Mouse (Mus musculus): ENCODE measurements around the gene Ugt1a2. TPM values are rescaled to one million over a fixed set of nuclear protein-coding genes. Genes with fewer than 3 reads are reported as not detected.

The Ugt1a2 gene
- total and polyA plus RNA-seq, 2 experiments from 2014 or later, result not detected

DNA sequence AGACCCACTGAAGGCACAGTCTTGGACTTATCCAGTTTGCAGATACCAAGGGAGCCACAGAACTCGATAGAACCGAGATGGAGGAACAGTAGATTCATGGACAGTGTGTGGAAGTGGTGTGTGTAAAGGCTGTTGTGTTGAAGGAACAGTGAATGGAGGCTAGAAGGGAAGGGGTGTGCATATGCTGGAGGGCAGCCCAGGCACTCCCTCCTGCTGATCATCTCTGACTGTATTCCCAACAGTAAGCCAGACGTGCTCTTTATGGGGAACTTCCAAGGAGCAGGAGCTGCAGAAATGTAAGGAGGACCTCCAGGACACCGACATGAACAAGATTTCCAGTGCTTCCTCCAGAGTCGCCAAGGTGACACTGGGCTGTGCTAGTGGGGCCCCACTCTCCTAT, 49.6 kb downstream of the Ugt1a2 start:
- no peak overlapping the region for H3K4me3 ChIP-seq (ENCODE audit: low read depth, low read length)
- DNase-seq (no peak), ATAC-seq (no peak)
- H3K27me3 ChIP-seq (ENCODE audit: insufficient read depth, low read length), result no peaks in the 10 kb centered on the region
- WGBS, result 83% methylated on average over 5 of the region's 5 CpGs
- H3K9me3 ChIP-seq (ENCODE audit: low read length), result peaks cover 96% of the 10 kb centered on the region
- no peaks in the 10 kb centered on the region for H3K36me3 ChIP-seq (ENCODE audit: insufficient read depth)
- H3K9ac ChIP-seq, result no peak overlapping the region
- no peak overlapping the region for H3K4me2 ChIP-seq (ENCODE audit: low read depth)
- H3K4me1 ChIP-seq (ENCODE audit: insufficient read depth), result no peaks in the 10 kb centered on the region
- no peak for TF ChIP-seq CTCF (IDR thresholded peaks at IDR 0.05; ENCODE audit: low read depth)
- H3K27ac ChIP-seq (ENCODE audit: low read depth, low read length), result no peak overlapping the region

DNA sequence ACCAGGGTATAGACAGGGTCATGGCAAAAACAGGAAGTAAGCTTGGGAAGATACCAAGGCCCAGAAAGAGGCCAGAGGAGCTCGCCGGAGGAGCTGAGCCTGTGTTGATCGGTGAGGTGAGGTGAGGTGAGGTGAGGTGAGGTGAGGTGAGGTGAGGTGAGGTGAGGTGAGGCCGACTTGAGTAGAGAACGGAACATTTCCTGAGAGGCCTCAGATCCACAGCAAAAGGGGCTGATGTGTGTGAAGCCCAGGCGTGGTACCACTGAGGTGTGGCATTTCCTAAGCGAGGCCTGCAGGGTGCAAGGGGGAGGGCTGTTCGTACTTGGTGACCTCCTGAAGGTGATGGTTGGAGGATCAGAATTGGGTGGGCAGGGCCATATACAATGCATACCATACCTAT, 52.7 kb downstream of the Ugt1a2 start:
- 78% methylated on average over 8 of the region's 8 CpGs for WGBS
- Histone ChIP-seq H3K4me3 (ENCODE audit: low read depth, low read length) (no peak overlapping the region), H3K4me2 (ENCODE audit: low read depth) (no peak overlapping the region), H3K4me1 (ENCODE audit: insufficient read depth) (no peaks in the 10 kb centered on the region), H3K9ac (no peak overlapping the region), H3K36me3 (ENCODE audit: insufficient read depth) (no peaks in the 10 kb centered on the region), H3K9me3 (ENCODE audit: low read length) (peaks cover 96% of the 10 kb centered on the region), H3K27ac (ENCODE audit: low read depth, low read length) (no peak overlapping the region), H3K27me3 (ENCODE audit: insufficient read depth, low read length) (no peaks in the 10 kb centered on the region)
- no peak for TF ChIP-seq CTCF (IDR thresholded peaks at IDR 0.05; ENCODE audit: low read depth)
- ATAC-seq, result no peak
- no peak for DNase-seq

DNA sequence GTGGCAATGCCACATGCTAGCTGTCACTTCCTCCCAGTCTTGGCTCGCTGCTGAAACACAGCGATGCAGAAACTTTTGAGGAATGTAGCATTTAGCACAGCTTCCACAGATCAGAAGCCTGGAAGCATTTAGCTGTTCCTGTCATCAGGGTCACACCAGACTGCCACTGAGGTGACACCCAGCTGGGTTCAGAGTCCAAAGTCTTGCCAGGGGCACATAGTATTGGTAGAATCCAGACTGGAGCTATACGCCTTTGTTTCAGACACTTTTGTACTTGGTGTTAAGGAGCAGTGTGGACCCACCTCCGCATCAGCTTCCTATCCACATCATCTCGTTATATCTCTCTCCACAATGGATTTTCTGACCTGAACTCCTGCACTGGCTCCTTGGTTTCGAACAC, 53.1 kb downstream of the Ugt1a2 start:
- no peak for ATAC-seq
- WGBS, result 68% methylated on average over 6 of the region's 6 CpGs
- DNase-seq, result no peak

DNA sequence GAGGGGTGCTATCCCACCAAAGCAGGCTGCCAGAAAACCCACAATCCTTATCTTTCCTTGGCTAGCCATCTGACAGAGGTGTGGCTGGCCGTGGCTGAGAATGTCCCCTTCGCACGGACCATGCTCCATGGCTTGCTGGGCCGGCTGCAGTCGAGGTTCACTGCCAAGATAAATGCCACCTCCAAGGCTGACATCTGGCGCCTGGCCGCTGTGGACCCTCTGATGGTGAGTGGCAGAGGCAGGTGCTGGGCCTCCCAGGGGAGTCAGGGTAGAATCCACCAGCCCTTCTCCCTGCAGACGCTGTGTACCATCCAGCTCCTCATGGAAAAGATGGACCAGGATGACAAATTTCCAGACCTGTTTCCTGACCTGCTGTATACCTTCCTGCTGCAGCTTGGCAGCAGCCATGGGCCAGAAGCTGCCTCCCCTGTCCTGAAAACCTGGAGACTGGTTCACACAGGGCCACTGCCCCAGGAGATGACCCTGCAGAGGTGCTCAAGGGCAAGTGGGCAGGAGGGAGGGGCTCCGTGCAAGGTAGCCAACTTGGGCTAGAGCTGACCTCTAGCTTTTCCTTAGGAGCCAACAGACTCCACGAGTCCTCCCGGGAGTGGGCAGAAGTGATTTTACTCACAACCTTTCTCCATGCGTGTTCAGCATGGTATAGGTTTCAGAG, 54.5 kb downstream of the Ugt1a2 start:
- ATAC-seq (no peak), DNase-seq (no peak)
- no peak overlapping the region for H3K4me2 ChIP-seq (ENCODE audit: low read depth)
- peaks cover 78% of the 10 kb centered on the region for H3K9me3 ChIP-seq (ENCODE audit: low read length)
- no peaks in the 10 kb centered on the region for H3K4me1 ChIP-seq (ENCODE audit: insufficient read depth)
- H3K27me3 ChIP-seq (ENCODE audit: insufficient read depth, low read length), result no peaks in the 10 kb centered on the region
- WGBS, result 90% methylated on average over 12 of the region's 12 CpGs
- no peak overlapping the region for H3K4me3 ChIP-seq (ENCODE audit: low read depth, low read length)
- H3K36me3 ChIP-seq (ENCODE audit: insufficient read depth), result peaks cover 9% of the 10 kb centered on the region
- H3K27ac ChIP-seq (ENCODE audit: low read depth, low read length), result no peak overlapping the region
- no peak for TF ChIP-seq CTCF (IDR thresholded peaks at IDR 0.05; ENCODE audit: low read depth)
- H3K9ac ChIP-seq, result no peak overlapping the region

More for the DNA sequence above, 53.1 kb downstream of the Ugt1a2 start:
- Histone ChIP-seq H3K4me3 (ENCODE audit: low read depth, low read length) (no peak overlapping the region), H3K4me2 (ENCODE audit: low read depth) (no peak overlapping the region), H3K36me3 (ENCODE audit: insufficient read depth) (no peaks in the 10 kb centered on the region), H3K4me1 (ENCODE audit: insufficient read depth) (no peaks in the 10 kb centered on the region), H3K9ac (no peak overlapping the region), H3K27ac (ENCODE audit: low read depth, low read length) (no peak overlapping the region), H3K27me3 (ENCODE audit: insufficient read depth, low read length) (no peaks in the 10 kb centered on the region), H3K9me3 (ENCODE audit: low read length) (peaks cover 92% of the 10 kb centered on the region)
- no peak for TF ChIP-seq CTCF (IDR thresholded peaks at IDR 0.05; ENCODE audit: low read depth)

DNA sequence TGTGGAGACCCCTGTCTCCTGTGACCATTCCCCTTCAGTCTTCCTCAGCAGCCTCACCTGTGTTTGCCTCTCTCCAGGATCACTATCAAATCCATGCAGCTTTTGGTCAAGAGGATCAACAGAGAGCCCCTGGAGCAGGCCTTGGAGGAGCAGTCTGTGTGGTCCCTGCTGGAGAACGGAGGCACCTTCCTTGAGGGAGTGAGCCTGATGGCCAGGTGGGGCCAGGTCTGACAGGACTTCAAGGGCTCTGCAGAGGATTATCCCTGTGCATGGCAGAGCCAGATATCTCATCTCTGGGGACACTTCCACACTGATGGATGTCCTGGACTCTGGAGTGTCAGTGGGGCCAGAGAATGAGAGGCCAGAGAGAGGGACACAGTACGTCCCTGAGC, 55.1 kb downstream of the Ugt1a2 start:
- H3K9ac ChIP-seq, result no peak overlapping the region
- ATAC-seq (0 out of 2 replicates have a peak, but pooled peaks have one; percentile 0), DNase-seq (no peak)
- H3K4me1 ChIP-seq (ENCODE audit: insufficient read depth), result no peaks in the 10 kb centered on the region
- no peak for TF ChIP-seq CTCF (IDR thresholded peaks at IDR 0.05; ENCODE audit: low read depth)
- peaks cover 73% of the 10 kb centered on the region for H3K9me3 ChIP-seq (ENCODE audit: low read length)
- H3K27ac ChIP-seq (ENCODE audit: low read depth, low read length), result no peak overlapping the region
- H3K36me3 ChIP-seq (ENCODE audit: insufficient read depth), result peaks cover 14% of the 10 kb centered on the region
- 53% methylated on average over 2 of the region's 2 CpGs for WGBS
- no peak overlapping the region for H3K4me3 ChIP-seq (ENCODE audit: low read depth, low read length)
- no peak overlapping the region for H3K4me2 ChIP-seq (ENCODE audit: low read depth)
- no peaks in the 10 kb centered on the region for H3K27me3 ChIP-seq (ENCODE audit: insufficient read depth, low read length)

DNA sequence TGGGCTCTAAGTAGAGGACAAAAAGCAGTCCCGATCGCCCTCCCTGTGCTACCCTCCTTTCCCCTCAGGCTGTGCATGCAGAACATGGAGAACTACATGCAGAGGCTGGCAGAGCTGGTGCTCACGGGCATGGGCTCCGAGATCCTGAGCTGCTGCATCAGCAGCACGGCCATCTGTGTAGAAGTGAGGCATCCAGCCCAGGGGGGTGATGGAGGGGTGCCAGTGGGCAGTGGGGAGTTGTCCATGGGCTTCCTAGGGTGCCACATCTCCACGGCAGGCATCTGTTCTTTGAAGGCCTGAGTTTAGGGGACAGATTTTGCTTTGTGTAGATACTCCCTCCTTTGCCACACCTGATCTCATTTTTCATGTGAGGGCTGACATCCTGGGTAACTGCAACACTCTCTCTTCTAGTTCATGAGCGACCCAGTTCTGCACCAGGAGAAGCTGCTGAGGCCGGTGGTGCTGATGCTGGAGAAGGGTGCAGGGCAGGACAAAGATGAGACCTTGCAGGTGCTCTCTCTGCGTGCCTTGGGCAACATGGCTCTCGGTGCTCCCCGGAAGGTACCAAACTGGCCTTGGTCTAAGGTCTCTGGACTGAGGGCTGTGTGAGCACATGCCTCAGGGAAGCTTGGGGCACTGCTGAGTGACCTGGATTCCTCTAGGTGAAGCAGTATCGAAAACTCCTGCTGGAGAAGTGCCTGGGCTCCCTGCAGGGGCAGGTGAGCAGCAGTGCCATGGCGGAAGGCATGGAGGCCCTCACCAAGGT, 55.8 kb downstream of the Ugt1a2 start:
- Histone ChIP-seq H3K36me3 (ENCODE audit: insufficient read depth) (peaks cover 21% of the 10 kb centered on the region), H3K9me3 (ENCODE audit: low read length) (peaks cover 65% of the 10 kb centered on the region), H3K27me3 (ENCODE audit: insufficient read depth, low read length) (no peaks in the 10 kb centered on the region), H3K4me1 (ENCODE audit: insufficient read depth) (no peaks in the 10 kb centered on the region), H3K9ac (no peak overlapping the region), H3K4me3 (ENCODE audit: low read depth, low read length) (no peak overlapping the region), H3K27ac (ENCODE audit: low read depth, low read length) (no peak overlapping the region), H3K4me2 (ENCODE audit: low read depth) (no peak overlapping the region)
- DNase-seq (no peak), ATAC-seq (no peak)
- no peak for TF ChIP-seq CTCF (IDR thresholded peaks at IDR 0.05; ENCODE audit: low read depth)
- WGBS, result 80% methylated on average over 13 of the region's 13 CpGs

All from forebrain, postnatal 0 days (tissue).